Mouse (Mus musculus): Measurements from ENCODE around the gene Cd79a. TPM values are rescaled to one million over a fixed set of nuclear protein-coding genes. Genes with fewer than 3 reads are reported as not detected.
A peak's percentile ranks its signal among the peaks of the same experiment; 100 is the strongest.

Gene Cd79a
- polyA plus RNA-seq, 1 experiment from 2014 or later: 0.13 TPM

DNA sequence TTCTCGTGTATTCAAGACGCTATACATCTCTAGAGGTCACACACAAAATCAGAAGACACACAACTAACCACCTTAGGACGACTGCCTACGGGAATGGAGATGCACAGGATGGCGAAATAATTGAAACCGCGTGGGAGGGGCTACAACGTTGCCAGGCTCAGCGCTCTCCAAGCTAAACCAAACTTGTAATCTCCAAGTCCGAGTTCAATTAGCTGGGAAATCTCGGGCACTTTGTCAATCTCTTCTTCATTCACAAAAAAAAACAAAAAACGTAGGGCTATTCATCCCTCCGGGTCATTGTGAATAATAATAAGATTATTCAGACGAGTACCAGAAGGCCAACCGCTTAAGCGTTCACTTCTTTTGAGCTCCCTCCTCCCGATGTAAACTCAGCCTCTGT is 28.1 kb upstream of the Cd79a start:
- 66% methylated on average over 17 of the region's 17 CpGs for WGBS
- peaks cover 11% of the 10 kb centered on the region; the same call in 1 of the 2 replicates for H3K9me3 ChIP-seq
- DNase-seq (ENCODE audit: low spot score): no peak
- peaks cover 13% of the 10 kb centered on the region for H3K4me1 ChIP-seq (replicated peaks)
- H3K4me3 ChIP-seq: no peak overlapping the region
- H3K27me3 ChIP-seq (ENCODE audit: insufficient read depth, poor library complexity, severe bottlenecking): peaks cover 28% of the 10 kb centered on the region
- H3K36me3 ChIP-seq: no peaks in the 10 kb centered on the region
- no peak overlapping the region for H3K27ac ChIP-seq

DNA sequence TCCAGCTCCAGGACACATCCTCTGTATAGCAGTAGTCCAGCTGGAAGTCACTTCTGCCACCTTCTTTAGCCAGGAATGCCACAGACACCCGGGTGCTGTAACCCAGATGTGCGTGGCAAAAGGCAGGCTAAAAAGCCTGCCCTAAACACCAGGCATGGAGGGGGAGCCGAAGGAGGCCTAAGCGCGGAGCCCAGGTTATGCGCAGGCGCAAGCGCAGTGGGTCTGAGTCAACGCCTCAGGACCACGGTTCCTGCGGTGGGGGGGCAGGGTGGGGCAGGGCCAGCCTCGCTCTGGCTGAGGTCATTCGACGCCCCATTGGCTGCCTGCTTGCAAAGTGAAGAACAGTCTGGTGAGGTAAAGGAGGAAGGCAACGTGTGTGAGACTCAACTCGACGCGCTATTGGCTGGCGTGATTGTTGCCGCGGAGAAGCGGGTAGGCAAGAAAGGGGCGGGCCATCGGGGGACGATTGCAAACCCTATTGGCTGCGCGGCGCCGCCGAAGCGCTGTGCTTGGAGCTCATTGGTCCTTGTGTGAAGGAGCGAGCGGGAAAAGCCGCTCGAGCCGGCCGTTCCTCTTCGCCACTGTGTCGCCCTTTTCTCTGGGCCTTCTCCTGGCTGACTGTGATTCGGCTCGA is 27.5 kb upstream of the Cd79a start, which contains the start of the genes Lypd4 and Dmrtc2:
Lypd4 (minus strand) TSS at position 410 of the 634 bp plus-strand sequence.
Dmrtc2 (plus strand) TSS at position 526 of the 634 bp plus-strand sequence.
- WGBS: 47% methylated on average over 41 of the region's 41 CpGs
- peaks cover 28% of the 10 kb centered on the region for H3K27me3 ChIP-seq (ENCODE audit: insufficient read depth, poor library complexity, severe bottlenecking)
- H3K4me3 ChIP-seq: no peak within 1 kb of the TSS
- peaks cover 9% of the 10 kb centered on the region for H3K4me1 ChIP-seq (replicated peaks)
- peak; percentile 45 for DNase-seq (ENCODE audit: low spot score)
- no peak within 1 kb of the TSS for H3K27ac ChIP-seq
- no peaks in the 10 kb centered on the region for H3K36me3 ChIP-seq
- peaks cover 11% of the 10 kb centered on the region; the same call in 1 of the 2 replicates for H3K9me3 ChIP-seq

DNA sequence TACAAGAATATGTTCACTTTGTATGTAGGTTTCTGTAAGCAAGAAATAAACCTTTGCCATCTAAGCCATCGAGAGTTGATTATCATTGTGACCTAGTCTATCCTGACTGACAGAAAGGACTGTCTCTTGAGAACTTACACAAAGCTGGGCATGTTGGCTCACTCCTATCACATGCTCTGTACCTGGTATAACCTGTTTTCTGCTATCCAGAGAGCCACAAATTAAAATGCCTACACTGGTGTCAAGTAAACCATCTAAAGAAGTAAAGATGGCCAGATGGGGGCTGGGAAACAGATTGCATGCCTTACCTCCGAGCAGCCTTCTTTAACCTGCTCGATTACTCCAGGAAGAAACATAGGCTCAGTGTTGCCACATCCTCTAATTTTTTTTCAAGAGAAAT is 19.6 kb upstream of the Cd79a start:
- Histone ChIP-seq H3K4me1 (replicated peaks) (peaks cover 24% of the 10 kb centered on the region), H3K36me3 (no peaks in the 10 kb centered on the region), H3K4me3 (no peak overlapping the region), H3K27ac (no peak overlapping the region), H3K9me3 (no peaks in the 10 kb centered on the region), H3K27me3 (ENCODE audit: insufficient read depth, poor library complexity, severe bottlenecking) (0 out of 2 replicates have a peak, but pooled peaks cover 2% of the 10 kb centered on the region)
- no peak for DNase-seq (ENCODE audit: low spot score)
- 88% methylated on average over 3 of the region's 3 CpGs for WGBS

DNA sequence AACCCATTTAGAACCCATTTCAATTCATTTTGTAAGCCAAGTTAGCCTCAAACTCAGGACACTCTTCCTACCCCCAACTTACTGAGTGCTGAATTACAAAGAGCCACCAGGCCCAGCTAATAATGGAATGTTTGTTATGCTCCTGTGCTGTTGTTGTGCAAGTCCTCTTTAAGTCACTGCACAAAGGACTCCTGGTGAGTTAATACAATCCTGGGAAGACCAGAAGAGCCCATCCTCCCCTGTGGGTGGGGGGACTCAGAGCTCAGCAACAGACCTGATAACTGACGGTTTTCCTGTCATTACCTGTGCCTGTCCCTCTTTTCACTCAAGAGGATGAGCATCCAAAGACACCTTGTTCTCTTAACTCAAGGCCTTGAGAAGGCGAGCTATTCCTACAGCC is 17.6 kb upstream of the Cd79a start:
- Histone ChIP-seq H3K27me3 (ENCODE audit: insufficient read depth, poor library complexity, severe bottlenecking) (no peaks in the 10 kb centered on the region), H3K36me3 (no peaks in the 10 kb centered on the region), H3K4me3 (no peak overlapping the region), H3K4me1 (replicated peaks) (peaks cover 24% of the 10 kb centered on the region), H3K9me3 (no peaks in the 10 kb centered on the region), H3K27ac (no peak overlapping the region)
- no peak for DNase-seq (ENCODE audit: low spot score)
- 17% methylated on average over 2 of the region's 2 CpGs for WGBS

DNA sequence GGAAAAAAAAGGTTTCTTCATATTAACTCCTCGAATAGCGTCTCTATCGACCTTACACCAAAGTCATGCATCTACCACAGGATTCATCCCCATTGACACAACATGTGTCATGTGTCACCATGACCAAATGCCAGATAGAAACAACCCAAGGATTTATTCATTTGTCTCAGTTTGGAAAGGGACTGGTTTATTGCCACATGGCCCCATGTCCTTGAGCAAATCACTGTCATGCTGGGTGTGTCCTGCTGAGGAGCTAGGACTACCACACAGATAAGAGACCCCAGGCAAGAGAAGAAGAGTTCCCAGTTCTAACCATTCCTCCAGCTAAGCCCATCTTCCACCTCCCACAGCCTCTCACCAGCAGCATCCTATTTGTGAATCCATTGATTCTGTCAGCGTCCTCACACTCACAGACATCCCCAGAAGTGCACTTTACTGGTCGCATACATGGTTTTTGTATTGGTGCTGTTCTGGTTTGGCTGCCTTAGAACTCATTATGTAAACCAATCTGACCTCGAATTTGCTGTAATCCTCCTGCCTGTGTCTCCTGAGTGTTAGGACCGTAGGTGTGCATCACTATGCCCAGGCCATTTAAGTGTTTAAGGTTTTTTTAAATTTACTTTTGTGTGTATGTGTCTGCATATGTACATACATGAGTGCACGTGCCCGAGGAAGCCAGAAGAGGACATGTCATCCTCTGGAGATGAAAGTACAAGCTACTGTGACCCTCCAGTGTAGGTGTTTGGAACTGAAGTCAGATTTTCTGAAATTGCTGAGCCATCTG is 14.6 kb upstream of the Cd79a start:
- H3K4me1 ChIP-seq (replicated peaks): peaks cover 38% of the 10 kb centered on the region
- no peak overlapping the region for H3K4me3 ChIP-seq
- DNase-seq (ENCODE audit: low spot score): no peak
- no peaks in the 10 kb centered on the region for H3K27me3 ChIP-seq (ENCODE audit: insufficient read depth, poor library complexity, severe bottlenecking)
- H3K9me3 ChIP-seq: no peaks in the 10 kb centered on the region
- peaks cover 24% of the 10 kb centered on the region for H3K36me3 ChIP-seq
- WGBS: 89% methylated on average over 9 of the region's 9 CpGs
- H3K27ac ChIP-seq: no peak overlapping the region

DNA sequence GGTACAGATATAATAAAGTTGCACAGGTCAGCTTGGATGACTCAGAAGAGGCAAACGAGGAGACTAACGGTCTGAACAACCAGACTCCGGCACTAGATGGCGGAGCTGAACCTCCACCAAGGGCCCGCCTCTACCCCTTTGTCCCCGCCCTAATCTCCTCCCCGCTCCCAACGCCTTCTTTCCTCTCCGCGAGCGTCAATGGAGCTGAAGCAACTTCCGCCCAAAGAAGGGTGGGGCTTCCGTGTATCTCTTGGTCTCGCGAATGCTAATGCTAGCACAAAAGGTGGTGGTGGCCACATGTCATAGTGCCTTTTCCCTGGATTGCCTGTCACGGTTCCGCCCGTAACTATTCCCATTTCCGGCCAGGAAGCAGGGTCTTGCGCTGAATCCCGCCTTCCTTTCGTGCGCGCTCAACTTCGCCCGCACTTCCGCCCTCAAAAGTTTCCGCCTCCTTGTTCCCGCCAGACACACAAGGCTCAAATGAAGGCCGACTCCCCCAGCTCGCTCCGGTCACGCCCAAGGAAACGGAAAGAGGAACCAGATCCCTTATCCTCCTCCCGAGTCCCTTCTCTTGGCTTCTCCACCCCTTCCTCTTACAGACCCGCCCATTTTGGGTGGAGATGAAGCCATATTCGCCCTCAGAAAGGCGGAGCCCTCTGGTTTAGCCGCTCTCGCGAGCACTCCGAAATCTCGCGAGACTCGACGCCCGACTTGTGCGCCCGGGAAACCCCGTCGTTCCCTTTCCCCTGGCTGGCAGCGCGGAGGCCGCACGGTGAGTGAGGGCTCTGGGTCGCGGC is 13.1 kb upstream of the Cd79a start, which contains the start of gene Rps19:
Rps19 (plus strand) TSS at position 476 of the 797 bp plus-strand sequence.
- under 1% methylated on average over 57 of the region's 57 CpGs for WGBS
- H3K27ac ChIP-seq: peak within 1 kb of the TSS; percentile 99
- peaks cover 38% of the 10 kb centered on the region for H3K36me3 ChIP-seq
- H3K9me3 ChIP-seq: no peaks in the 10 kb centered on the region
- H3K4me3 ChIP-seq: peak within 1 kb of the TSS; percentile 98
- H3K4me1 ChIP-seq (replicated peaks): peaks cover 42% of the 10 kb centered on the region
- DNase-seq (ENCODE audit: low spot score): peak; percentile 98
- H3K27me3 ChIP-seq (ENCODE audit: insufficient read depth, poor library complexity, severe bottlenecking): no peaks in the 10 kb centered on the region

DNA sequence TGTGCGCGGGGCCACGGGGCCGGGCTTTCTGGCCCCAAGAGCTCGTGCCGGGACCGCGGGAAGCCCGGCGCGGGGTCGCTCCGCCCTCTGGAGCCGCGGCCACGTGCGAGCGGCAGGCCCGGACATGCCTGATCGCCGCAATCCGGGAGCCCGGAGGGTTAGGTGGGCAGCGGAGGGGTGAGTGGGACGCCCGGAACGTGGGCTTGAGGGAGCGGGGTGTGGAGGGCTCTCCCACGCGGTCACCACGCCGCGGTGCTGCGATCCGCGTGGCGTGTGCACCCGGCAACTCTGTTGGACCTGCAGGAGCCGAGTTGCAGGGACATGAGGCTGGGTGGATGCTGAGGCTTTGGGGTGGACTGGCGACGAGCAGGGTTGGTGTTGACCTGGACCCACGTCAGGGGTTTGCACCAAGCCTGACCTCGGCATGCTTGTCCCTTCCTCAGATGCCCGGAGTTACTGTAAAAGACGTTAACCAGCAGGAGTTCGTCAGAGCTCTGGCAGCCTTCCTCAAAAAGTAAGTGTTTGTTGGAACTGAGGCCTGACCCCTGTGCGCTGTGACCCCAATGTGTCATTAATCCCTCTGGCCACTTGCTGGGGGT is 12.4 kb upstream of the Cd79a start:
- Histone ChIP-seq H3K9me3 (no peaks in the 10 kb centered on the region), H3K27me3 (ENCODE audit: insufficient read depth, poor library complexity, severe bottlenecking) (no peaks in the 10 kb centered on the region), H3K36me3 (peaks cover 45% of the 10 kb centered on the region), H3K4me3 (peak overlapping the region; percentile 98), H3K4me1 (replicated peaks) (peaks cover 36% of the 10 kb centered on the region), H3K27ac (peak overlapping the region; percentile 99)
- under 1% methylated on average over 47 of the region's 47 CpGs for WGBS
- DNase-seq (ENCODE audit: low spot score): no peak

DNA sequence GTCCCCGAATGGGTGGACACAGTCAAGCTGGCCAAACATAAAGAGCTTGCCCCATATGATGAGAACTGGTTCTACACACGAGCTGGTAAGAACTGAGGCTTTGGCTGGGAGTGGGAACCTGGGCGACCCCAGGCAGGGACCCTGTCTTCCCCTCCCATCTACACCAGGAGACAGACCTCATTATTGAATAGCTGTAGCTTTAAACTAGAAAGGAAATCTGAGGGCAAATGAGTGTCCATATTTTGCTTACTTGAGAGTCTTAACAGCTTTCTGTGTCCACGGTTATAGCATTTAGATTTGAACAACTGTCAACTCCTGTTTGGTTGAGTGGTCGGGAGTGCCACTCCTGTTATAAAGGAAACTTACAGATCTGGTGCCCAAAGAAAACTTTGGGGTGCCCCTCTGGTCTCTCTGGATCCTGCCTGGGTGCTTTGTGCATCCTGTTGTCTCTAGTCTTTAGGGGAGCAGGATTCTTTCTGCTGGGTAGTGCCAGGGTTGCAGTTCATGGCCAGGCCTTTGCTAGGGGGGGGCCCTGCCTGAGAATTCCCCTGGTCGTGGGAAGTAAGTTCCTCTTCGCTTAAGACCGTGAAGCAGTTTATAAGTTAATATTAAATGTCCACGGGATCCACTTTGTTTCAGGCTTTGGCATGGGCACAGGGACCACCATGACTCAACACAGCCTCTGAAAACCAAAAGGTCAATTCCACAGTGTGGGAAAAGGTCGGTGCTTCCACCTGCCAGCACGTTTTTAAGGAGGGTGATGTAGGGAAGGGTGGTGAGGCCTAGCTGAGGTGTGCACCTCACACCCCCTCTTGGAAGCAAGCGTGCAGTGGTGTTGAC is 11.5 kb upstream of the Cd79a start:
- peak overlapping the region; percentile 99 for H3K27ac ChIP-seq

DNA sequence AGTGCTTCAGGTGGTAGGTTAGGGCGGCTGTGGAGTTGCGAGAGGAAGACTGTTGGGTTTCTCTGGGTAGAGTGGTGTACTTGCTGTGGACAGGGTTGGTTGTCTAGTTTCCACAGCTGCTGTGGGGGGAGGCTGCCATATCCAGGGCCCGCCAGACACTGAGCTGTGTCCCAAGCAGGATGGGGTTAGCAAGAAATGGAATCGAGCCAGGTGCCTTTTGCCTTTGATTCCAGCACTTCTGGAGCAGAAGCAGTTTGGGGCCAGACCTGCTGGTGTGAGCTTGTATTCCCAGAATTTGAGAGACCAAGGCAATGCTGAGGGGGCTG is 10.9 kb upstream of the Cd79a start:
- Histone ChIP-seq H3K36me3 (peaks cover 60% of the 10 kb centered on the region), H3K4me3 (peak overlapping the region; percentile 98), H3K4me1 (replicated peaks) (peaks cover 28% of the 10 kb centered on the region), H3K27ac (peak overlapping the region; percentile 99), H3K27me3 (ENCODE audit: insufficient read depth, poor library complexity, severe bottlenecking) (no peaks in the 10 kb centered on the region), H3K9me3 (no peaks in the 10 kb centered on the region)
- WGBS: 75% methylated on average over 4 of the region's 4 CpGs
- DNase-seq (ENCODE audit: low spot score): no peak

More for the DNA sequence above, 11.5 kb upstream of the Cd79a start:
- no peaks in the 10 kb centered on the region for H3K9me3 ChIP-seq
- H3K36me3 ChIP-seq: peaks cover 54% of the 10 kb centered on the region
- WGBS: 51% methylated on average over 12 of the region's 12 CpGs
- H3K4me1 ChIP-seq (replicated peaks): peaks cover 30% of the 10 kb centered on the region
- H3K27me3 ChIP-seq (ENCODE audit: insufficient read depth, poor library complexity, severe bottlenecking): no peaks in the 10 kb centered on the region
- no peak for DNase-seq (ENCODE audit: low spot score)
- peak overlapping the region; percentile 98 for H3K4me3 ChIP-seq

DNA sequence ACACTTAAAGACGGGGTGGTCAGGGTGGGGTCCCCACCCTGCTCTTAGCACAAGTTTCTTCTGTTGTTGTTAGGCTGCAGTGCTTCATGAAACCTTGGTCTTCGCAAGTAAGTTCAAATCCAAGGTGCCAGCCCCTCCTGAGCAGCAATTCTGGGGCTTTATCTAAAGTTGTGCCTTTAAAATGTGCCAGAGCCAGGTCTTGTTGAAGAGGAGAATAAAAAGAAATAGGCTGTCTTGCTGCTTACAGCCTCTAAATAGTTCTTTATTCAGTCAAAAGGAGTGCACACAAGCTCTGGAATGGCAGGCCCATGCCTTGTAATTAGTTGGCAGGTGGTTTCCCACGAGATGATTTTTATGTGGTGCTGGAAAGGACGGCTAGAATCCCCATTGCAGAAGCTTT is 10.1 kb upstream of the Cd79a start:
- Histone ChIP-seq H3K36me3 (peaks cover 61% of the 10 kb centered on the region), H3K4me3 (peak overlapping the region; percentile 98)
- no peak for DNase-seq (ENCODE audit: low spot score)

DNA sequence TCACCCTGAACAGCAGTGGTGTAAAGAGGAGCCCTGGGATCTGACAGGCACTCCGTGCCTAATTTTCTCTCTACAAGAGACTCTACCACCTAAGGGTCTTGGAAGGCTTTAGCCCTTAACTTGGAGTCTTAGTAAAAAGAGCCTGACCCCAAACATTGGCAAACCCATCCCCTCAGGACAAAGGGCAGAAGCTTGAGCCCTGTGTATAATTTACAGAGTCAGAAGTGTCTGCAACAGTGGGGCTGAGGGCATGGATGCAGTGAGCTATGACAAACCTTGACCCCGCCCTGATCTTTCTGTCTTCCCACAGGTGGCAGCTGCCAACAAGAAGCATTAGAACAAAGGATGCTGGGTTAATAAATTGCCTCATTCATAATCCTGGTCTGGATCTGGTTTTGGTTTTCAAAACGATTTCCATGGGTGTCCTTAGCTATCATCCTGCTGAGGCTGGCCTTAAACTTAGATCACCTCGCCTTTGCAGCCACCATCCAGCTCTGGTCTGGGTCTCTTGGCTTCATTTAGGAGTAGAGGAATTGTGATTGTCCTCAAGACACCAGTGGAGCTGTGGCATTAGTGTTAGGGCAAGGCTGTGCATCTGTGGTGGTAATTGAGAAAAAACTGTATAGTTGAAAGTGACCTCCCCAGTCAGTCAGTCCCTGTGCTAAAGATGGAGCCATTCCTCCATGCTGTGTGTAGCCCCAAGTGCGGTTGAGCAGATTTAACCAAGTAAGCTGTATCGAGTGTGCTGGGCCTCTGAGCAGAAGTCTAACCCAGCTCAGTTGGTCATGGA is 7.6 kb upstream of the Cd79a start:
- H3K9me3 ChIP-seq: no peaks in the 10 kb centered on the region
- peaks cover 28% of the 10 kb centered on the region for H3K4me1 ChIP-seq (replicated peaks)
- H3K4me3 ChIP-seq: no peak overlapping the region
- H3K36me3 ChIP-seq: peaks cover 68% of the 10 kb centered on the region
- no peak overlapping the region for H3K27ac ChIP-seq
- no peak for DNase-seq (ENCODE audit: low spot score)
- no peaks in the 10 kb centered on the region for H3K27me3 ChIP-seq (ENCODE audit: insufficient read depth, poor library complexity, severe bottlenecking)
- WGBS: 86% methylated on average over 6 of the region's 6 CpGs

More for the DNA sequence above, 10.1 kb upstream of the Cd79a start:
- Histone ChIP-seq H3K9me3 (no peaks in the 10 kb centered on the region), H3K27ac (0 out of 2 replicates have a peak overlapping the region, but pooled peaks have one; percentile 5), H3K27me3 (ENCODE audit: insufficient read depth, poor library complexity, severe bottlenecking) (no peaks in the 10 kb centered on the region), H3K4me1 (replicated peaks) (peaks cover 28% of the 10 kb centered on the region)
- WGBS: 92% methylated on average over 4 of the region's 4 CpGs
